Mouse (Mus musculus) limb, embryonic 15.5 days (tissue): ENCODE measurements around the gene Taf6. TPM values are rescaled to one million over a fixed set of nuclear protein-coding genes. Genes with fewer than 3 reads are reported as not detected.

ENCODE experiments used
- ATAC-seq: fragments of 200-750 bp; cut with Nextera tagmentation; 2 replicates; pipeline ENCODE4 v1.8.0; 2017; ENCODE audit warnings: low read depth, moderate TSS enrichment; ENCODE audit not compliant: insufficient number of reproducible peaks, low FRiP score, low TSS enrichment
- H3K27ac ChIP-seq: fragments of 300-500 bp; sonication (generic); 2 replicates; pipeline ENCODE4 v1.5.1; 2015; ENCODE audit warnings: moderate library complexity, mild to moderate bottlenecking, inconsistent platforms
- H3K27me3 ChIP-seq: fragments of 300-500 bp; sonication (generic); 2 replicates; pipeline ENCODE4 v1.6.1; 2015; ENCODE audit warnings: inconsistent platforms
- H3K36me3 ChIP-seq: fragments of 300-500 bp; sonication (generic); 2 replicates; pipeline ENCODE4 v1.6.1; 2015; ENCODE audit warnings: inconsistent platforms
- H3K4me1 ChIP-seq: fragments of 300-500 bp; sonication (generic); 2 replicates; pipeline ENCODE4 v1.6.1; 2015; ENCODE audit warnings: inconsistent platforms
- H3K4me2 ChIP-seq: fragments of 300-500 bp; sonication (generic); 2 replicates; pipeline ENCODE4 v1.6.1; 2015; ENCODE audit warnings: mild to moderate bottlenecking, inconsistent platforms
- H3K4me3 ChIP-seq: fragments of 300-500 bp; sonication (generic); 2 replicates; pipeline ENCODE4 v1.5.1; 2015; ENCODE audit warnings: mild to moderate bottlenecking, inconsistent platforms
- H3K9ac ChIP-seq: fragments of 300-500 bp; sonication (generic); 2 replicates; pipeline ENCODE4 v1.6.1; 2015; ENCODE audit warnings: inconsistent platforms
- H3K9me3 ChIP-seq: fragments of 300-500 bp; sonication (generic); 2 replicates; pipeline ENCODE4 v1.6.1; 2016; ENCODE audit warnings: inconsistent platforms
- WGBS: fragments of 180-500 bp; shearing (Covaris S2); methylation state at CpG from one replicate; pipeline ENCODE4 v1.1.7; 2015; 5-methylcytosine and 5-hydroxymethylcytosine counted together
- microRNA counts: library from miRNA; unstranded; fragments of <30 nt; microRNA quantifications from one replicate; lab custom pipeline; 2016
- microRNA-seq: library from miRNA; unstranded; fragments of <30 nt; microRNA quantifications from one replicate; pipeline ENCODE4, GENCODE M21; 2016
- polyA plus RNA-seq: library from polyadenylated mRNA; unstranded; fragments of >200 nt; fragmentation: Nextera tagmentation; extraction: Ambion mirVana; gene quantifications from 2 replicates; pipeline ENCODE4 v1.2.1, GENCODE M21; 2015

Gene Taf6
- polyA plus RNA-seq, 1 experiment from 2014 or later = 74.8 TPM

DNA sequence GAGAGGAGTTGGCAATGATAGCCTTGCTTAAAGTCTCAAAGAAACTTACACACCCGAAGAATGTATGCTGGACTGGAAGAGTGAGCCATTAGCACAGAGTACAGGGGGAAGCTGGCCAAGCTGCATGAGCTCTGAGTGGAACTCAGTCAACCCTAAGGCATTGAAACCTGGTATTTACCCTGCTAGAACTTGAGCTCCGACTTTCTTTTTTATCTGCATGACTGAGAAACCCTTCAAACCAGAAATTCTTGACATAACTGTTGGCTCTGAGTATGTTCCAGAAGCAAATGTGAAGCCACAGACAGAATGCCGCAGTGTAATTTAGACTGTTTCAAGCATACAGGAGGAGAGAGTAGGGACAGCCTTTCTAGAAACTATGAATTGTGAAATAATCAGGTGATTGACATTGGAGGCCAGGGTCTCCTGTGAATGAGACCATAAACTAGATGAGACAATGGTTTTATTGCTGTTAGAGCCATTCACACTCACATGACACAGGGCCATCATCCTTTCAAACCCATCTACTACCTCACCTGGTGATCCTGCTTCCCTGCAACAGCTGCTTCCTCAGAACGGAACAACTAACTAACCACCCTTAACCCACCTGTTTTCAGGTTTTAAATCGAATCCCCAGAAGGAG, 54.7 kb downstream of the Taf6 start:
- ATAC-seq = no peak
- Histone ChIP-seq H3K4me2 (no peak overlapping the region), H3K9me3 (no peaks in the 10 kb centered on the region), H3K27ac (0 out of 2 replicates have a peak overlapping the region, but pooled peaks have one; percentile 13), H3K4me3 (no peak overlapping the region), H3K27me3 (no peaks in the 10 kb centered on the region), H3K36me3 (peaks cover 68% of the 10 kb centered on the region), H3K9ac (no peak overlapping the region), H3K4me1 (no peaks in the 10 kb centered on the region)
- 73% methylated on average over 5 of the region's 5 CpGs for WGBS

MicroRNA genes within 50 kb of the gene (microRNA counts, 519-probe panel; counts per million panel counts)
- microRNA mmu-miR-106b (lab: Ali Mortazavi, UCI) (3,503 counts per million, percentile 83 among the panel's probes with 10 or more counts), microRNA mmu-miR-25 (lab: Ali Mortazavi, UCI) (4,240 counts per million, percentile 95 among the panel's probes with 10 or more counts), microRNA mmu-miR-93 (lab: Ali Mortazavi, UCI) (3,446 counts per million, percentile 81 among the panel's probes with 10 or more counts)

Small RNAs within 50 kb of the gene (microRNA-seq; reads per million reads assigned to microRNA genes)
- 4,543 reads per million, percentile 88 among the genes with 10 or more reads in this experiment for gene Mir106b
- gene Mir25 = 556 reads per million, percentile 69 among the genes with 10 or more reads in this experiment
- 6,247 reads per million, percentile 92 among the genes with 10 or more reads in this experiment for gene Mir93

Other genes starting within 250 kb of the Taf6 start
- gene Gjc3, start 224.4 kb downstream of the Taf6 start, polyA plus RNA-seq = 0.40 and 0.67 TPM in 2 replicates
- not detected in 2 replicates for gene Azgp1, start 205.9 kb downstream of the Taf6 start, polyA plus RNA-seq
- not detected in 2 replicates for gene Smok3a, start 166.2 kb downstream of the Taf6 start, polyA plus RNA-seq
- gene Smok3b, start 166.0 kb downstream of the Taf6 start, polyA plus RNA-seq = not detected in 2 replicates
- gene Smok3c, start 134.3 kb downstream of the Taf6 start, polyA plus RNA-seq = not detected in 2 replicates
- 15.6 and 17.0 TPM in 2 replicates for gene Zkscan1, start 102.4 kb downstream of the Taf6 start, polyA plus RNA-seq
- gene Zscan21, start 70.5 kb downstream of the Taf6 start, polyA plus RNA-seq = 52.8 and 56.5 TPM in 2 replicates
- gene Zfp113, start 31.7 kb downstream of the Taf6 start, polyA plus RNA-seq = 15.9 and 18.5 TPM in 2 replicates
- 299 and 325 TPM in 2 replicates for gene Cops6, start 26.4 kb downstream of the Taf6 start, polyA plus RNA-seq
- 22.8 and 24.3 TPM in 2 replicates for gene Ap4m1, start 15.4 kb downstream of the Taf6 start, polyA plus RNA-seq
- 139 and 143 TPM in 2 replicates for gene Mcm7, start 15.0 kb downstream of the Taf6 start, polyA plus RNA-seq
- 69.4 and 69.7 TPM in 2 replicates for gene Cnpy4, start within 50 bp of the Taf6 start, polyA plus RNA-seq
- 8.4 and 9.2 TPM in 2 replicates for gene Mblac1, start 6.9 kb upstream of the Taf6 start, polyA plus RNA-seq
- gene Nxpe5, start 38.4 kb upstream of the Taf6 start, polyA plus RNA-seq = 0.11 TPM in 1 of 2 replicates, not detected in the other
- gene Lamtor4, start 68.0 kb upstream of the Taf6 start, polyA plus RNA-seq = 69.6 and 73.5 TPM in 2 replicates
- 4.4 and 5.1 TPM in 2 replicates for gene BC037034, start 76.6 kb upstream of the Taf6 start, polyA plus RNA-seq
- 5.1 and 5.3 TPM in 2 replicates for gene Gal3st4, start 85.4 kb upstream of the Taf6 start, polyA plus RNA-seq
- gene Gm43720, start 92.5 kb upstream of the Taf6 start, polyA plus RNA-seq = 0.17 and 0.30 TPM in 2 replicates
- 14.2 and 24.8 TPM in 2 replicates for gene Gpc2, start 92.6 kb upstream of the Taf6 start, polyA plus RNA-seq
- 4.8 and 5.5 TPM in 2 replicates for gene Stag3, start 92.8 kb upstream of the Taf6 start, polyA plus RNA-seq
- 0.21 and 0.36 TPM in 2 replicates for gene Pvrig, start 154.5 kb upstream of the Taf6 start, polyA plus RNA-seq